In genomic region chr15:75268121-75268520, GRCm38 (mm10) we compare ENCODE assay signal across 44 mouse cellular contexts. TPM values are rescaled to one million over a fixed set of nuclear protein-coding genes. Genes with fewer than 3 reads are reported as not detected.
"Had no signal": no experiment of that assay in that cellular context is flagged by ENCODE, and none has a peak within 500 bp of the region (broad histone marks: within the 10 kb centered on the region; RNA-seq: fewer than 3 reads in every experiment).

Ly6f (plus strand) TSS chr15:75268421.

- DNase-seq: heart, postnatal 14 days; heart, postnatal 36 days; heart, postnatal 4 days; kidney, adult 18-20 months; kidney, postnatal 10 days; kidney, postnatal 14 days; kidney, postnatal 25 days; kidney, postnatal 4 days; layer of hippocampus, adult 9-11 months; layer of hippocampus, postnatal 36 days had no signal

- H3K27me3 ChIP-seq: heart, embryonic 12.5 days; heart, embryonic 13.5 days; heart, embryonic 15.5 days; hindbrain, embryonic 12.5 days; hindbrain, embryonic 13.5 days; hindbrain, embryonic 15.5 days; intestine, embryonic 15.5 days; kidney, embryonic 15.5 days had no signal

- H3K4me1 ChIP-seq: heart, embryonic 10.5 days; heart, embryonic 12.5 days; heart, embryonic 13.5 days; heart, embryonic 15.5 days; hindbrain, embryonic 10.5 days; hindbrain, embryonic 12.5 days; hindbrain, embryonic 13.5 days; hindbrain, embryonic 15.5 days; intestine, embryonic 15.5 days had no signal

- H3K36me3 ChIP-seq: heart, embryonic 10.5 days; heart, embryonic 12.5 days; heart, embryonic 13.5 days; heart, embryonic 15.5 days; hindbrain, embryonic 10.5 days; hindbrain, embryonic 12.5 days; hindbrain, embryonic 13.5 days; hindbrain, embryonic 15.5 days; intestine, embryonic 15.5 days; kidney, embryonic 15.5 days had no signal

- H3K4me3 ChIP-seq: heart, embryonic 10.5 days; heart, embryonic 12.5 days; heart, embryonic 13.5 days; heart, embryonic 15.5 days; hindbrain, embryonic 10.5 days; hindbrain, embryonic 12.5 days; hindbrain, embryonic 13.5 days; hindbrain, embryonic 15.5 days; intestine, embryonic 15.5 days; kidney, embryonic 15.5 days; layer of hippocampus, adult 2 months; left cerebral cortex, adult 2 months had no signal

- H3K27ac ChIP-seq: heart, embryonic 10.5 days; heart, embryonic 13.5 days; heart, embryonic 15.5 days; hindbrain, embryonic 10.5 days; hindbrain, embryonic 12.5 days; hindbrain, embryonic 13.5 days; hindbrain, embryonic 14.5 days; hindbrain, embryonic 15.5 days; hindbrain, postnatal 0 days; intestine, embryonic 15.5 days; kidney, embryonic 15.5 days; kidney, postnatal 0 days; layer of hippocampus, adult 2 months; left cerebral cortex, adult 2 months had no signal

RNA-seq across cellular contexts. Expression of gene Ly6f, which starts in this region (rescaled TPM):
- total RNA-seq: heart, postnatal 14 days; heart, postnatal 25 days; heart, postnatal 36 days; heart, postnatal 4 days; hematopoietic stem cell, adult 5-6 weeks; hindbrain, postnatal 0 days; layer of hippocampus, adult 18-20 months; layer of hippocampus, adult 2 months; layer of hippocampus, adult 8-10 months; layer of hippocampus, postnatal 10 days; layer of hippocampus, postnatal 14 days; layer of hippocampus, postnatal 25 days; layer of hippocampus, postnatal 36 days; left cerebral cortex, adult 18-20 months; left cerebral cortex, adult 2 months; left cerebral cortex, adult 8-10 months had no signal
- polyA plus RNA-seq: heart, embryonic 10.5 days; heart, embryonic 11.5 days; heart, embryonic 12.5 days; heart, embryonic 13.5 days; heart, embryonic 14.5 days; heart, embryonic 15.5 days; heart, embryonic 16.5 days; heart, postnatal 0 days; hindbrain, embryonic 10.5 days; hindbrain, embryonic 11.5 days; hindbrain, embryonic 12.5 days; hindbrain, embryonic 13.5 days; hindbrain, embryonic 14.5 days; hindbrain, embryonic 15.5 days; hindbrain, embryonic 16.5 days; hindbrain, postnatal 0 days; inflammation-experienced regulatory T-cells, adult 6 months; intestine, embryonic 14.5 days; kidney, embryonic 14.5 days; kidney, embryonic 15.5 days; large intestine, adult 2 months had no signal
